Mouse (Mus musculus): ENCODE measurements around the gene Zfp454. TPM values are rescaled to one million over a fixed set of nuclear protein-coding genes. Genes with fewer than 3 reads are reported as not detected.

The Zfp454 gene
- 1 to 10 TPM; 1.8 to 2.1 (median 1.9) TPM for total RNA-seq (2022)

GRCm38 (mm10) chr11:50887390-50888128 is at the start of gene Zfp454:
Gene Zfp454, minus strand, starts transcription at chr11:50887651.
- DNase-seq (ENCODE audit: low spot score in 2 of 2), result peak; percentile 65 to 81

DNA sequence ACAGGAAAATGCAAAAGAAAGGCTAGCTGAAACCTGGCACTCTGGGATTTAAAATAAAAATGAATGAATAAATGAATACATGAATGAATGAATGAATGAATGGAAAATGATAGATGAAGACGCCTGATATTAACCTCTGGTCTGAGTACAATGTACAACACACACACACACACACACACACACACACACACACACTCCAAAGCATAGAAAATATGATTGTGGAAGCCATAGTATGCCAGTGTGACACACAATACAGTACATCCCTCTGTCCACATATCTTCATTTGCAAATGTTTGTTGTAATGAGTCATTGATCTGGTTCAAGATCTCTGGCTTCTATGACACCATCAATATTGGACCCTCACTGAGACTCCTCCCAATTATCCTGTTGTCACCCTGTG is 44.6 kb upstream of the Zfp454 start:
- no peak for DNase-seq (ENCODE audit: low spot score in 2 of 2)

DNA sequence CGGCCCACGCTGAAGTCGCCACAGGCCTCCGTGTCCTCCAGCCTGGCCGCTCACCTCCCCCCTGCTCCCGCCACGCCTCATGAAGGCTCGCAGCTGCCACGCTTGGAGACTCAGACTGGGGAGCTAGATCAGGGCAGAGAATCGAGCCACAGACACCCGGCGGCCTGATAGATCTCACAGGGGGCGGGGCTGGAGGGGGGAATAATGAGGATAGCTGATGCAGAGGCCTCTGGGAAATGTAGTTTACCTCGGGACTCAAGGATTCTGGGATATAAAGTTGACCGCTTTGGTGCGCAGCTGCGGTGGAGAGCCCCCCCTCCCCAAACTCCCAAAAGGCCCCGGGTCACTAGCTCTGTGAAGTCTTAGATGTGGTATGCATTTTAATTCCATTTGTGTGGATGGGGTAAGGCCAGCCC is 44.0 kb upstream of the Zfp454 start, which contains the start of gene Zfp354b:
TSS of gene Zfp354b (minus strand) at position 183 of the 416 bp plus-strand sequence.
- peak; percentile 64 to 67 for DNase-seq (ENCODE audit: low spot score in 2 of 2)

DNA sequence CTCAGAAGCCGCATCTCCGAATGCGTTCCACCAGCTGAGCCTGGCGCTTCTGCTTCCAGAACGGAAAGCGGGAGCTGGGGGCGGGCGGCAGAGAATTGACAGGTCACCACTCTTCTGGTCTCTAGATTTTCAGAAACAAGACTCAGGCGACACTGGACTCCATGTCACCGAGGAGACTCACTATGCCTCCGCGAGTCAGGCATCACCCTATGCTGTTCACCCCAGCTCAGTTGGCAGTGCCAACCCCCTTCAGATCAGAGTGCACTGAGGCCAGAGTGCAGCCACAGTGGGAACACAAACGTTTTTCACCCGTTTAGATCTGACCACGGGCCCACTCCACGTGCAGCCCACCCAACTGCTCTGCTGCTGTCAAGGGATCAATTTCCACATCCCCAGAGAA is 43.6 kb upstream of the Zfp454 start:
- no peak for DNase-seq (ENCODE audit: low spot score in 2 of 2)

GRCm38 (mm10) chr11:50930469-50931014 is 43.1 kb upstream of the Zfp454 start:
- DNase-seq (ENCODE audit: low spot score in 2 of 2), result no peak

DNA sequence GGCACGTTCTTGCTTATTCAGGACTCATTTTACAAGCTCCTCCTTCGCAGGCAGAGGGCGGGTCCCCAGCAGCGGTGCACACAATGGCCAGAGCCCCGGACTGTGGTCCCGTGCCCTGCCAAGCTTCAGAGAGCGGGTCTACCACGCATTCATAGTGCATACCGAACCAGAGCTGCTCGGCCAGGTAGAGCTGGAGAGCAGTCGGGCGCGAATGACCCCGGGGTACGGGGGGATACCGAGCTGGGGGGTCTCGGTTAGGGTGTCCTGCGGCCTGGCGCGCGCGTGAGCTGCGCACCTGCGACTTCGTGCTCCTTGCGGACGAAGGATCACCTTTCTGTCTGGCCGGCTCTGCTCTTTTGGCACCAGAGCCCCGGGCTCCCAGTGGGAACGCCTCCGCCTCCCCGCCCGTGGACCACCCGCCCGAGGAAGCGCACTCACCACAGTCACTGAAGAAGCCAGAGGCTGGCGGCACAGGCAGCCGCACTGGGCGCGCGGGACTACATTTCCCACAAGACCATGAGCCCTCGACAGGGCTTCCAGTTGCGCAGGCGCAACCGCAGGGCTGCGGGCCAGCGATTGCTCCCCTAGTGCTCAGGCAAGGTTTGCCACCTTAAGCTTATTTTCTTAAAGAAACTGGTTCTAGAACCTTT is 28.3 kb upstream of the Zfp454 start, which contains the start of gene Zfp2:
TSS of gene Zfp2 (minus strand) at position 495 of the 650 bp plus-strand sequence.
- peak; percentile 75 to 89 for DNase-seq (ENCODE audit: low spot score in 2 of 2)

GRCm38 (mm10) chr11:50914461-50914860 is 27.0 kb upstream of the Zfp454 start:
- DNase-seq (ENCODE audit: low spot score in 2 of 2), result no peak

GRCm38 (mm10) chr11:50913301-50913700 is 25.9 kb upstream of the Zfp454 start:
- no peak for DNase-seq (ENCODE audit: low spot score in 2 of 2)

DNA sequence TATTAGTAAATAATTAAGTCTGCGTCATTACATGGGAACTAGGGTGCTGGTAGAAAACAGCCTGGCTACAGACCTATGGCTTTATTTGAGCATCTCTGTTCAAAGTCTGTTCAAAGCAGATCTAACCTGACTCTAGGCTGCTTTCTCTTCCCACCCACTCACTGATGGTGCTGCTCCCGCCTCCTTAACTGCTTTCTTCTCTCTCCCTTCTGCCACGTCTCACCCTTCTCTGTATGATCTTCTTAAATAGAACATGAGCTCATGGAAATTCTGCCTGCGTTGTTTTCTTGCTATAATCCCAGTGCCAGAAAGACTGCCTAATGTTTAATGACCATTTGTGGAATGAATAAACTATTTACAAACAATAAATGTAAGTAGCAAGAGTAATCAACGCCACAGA is 20.7 kb upstream of the Zfp454 start:
- no peak for DNase-seq (ENCODE audit: low spot score in 2 of 2)

DNA sequence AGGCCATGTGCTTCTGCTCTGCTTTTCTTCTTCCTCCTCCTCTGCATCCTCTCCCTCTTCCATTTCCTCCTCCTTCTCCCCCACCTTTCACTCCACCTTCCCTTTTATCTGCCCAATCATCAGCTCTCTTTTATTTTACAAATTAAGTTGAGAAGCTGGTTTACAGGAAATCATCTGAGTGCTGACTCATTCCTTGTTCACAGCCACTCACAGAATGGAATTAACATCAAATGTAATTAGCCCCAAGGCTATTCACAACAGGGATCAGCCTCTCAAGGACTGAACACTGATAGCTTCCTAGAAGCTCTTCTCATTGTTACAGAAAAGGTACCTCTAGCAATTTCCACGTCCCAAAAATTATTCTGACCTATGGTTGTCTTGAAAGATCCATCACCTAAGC is 9.9 kb upstream of the Zfp454 start:
- no peak for DNase-seq (ENCODE audit: low spot score in 2 of 2)

DNA sequence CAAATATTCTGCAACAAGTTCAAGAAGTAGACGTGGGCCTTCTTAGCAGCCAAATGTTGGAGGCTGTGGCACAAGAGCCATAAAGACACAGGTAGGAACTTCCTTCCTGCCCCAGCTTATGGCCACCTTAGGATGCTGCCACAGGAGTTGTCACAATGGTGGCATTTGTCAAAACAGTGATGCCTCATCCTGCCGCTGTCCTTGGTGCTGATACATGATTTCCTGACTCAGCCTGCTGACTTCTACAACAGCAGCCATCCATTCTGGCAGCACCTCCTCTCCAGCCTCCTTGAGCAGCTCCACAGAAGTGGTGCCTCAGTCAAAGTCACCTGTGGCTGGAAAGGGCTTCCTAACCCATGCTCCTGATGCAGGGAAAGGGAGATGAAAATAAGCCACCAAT is 5.0 kb upstream of the Zfp454 start:
- no peak for DNase-seq (ENCODE audit: low spot score in 2 of 2)

GRCm38 (mm10) chr11:50886933-50887293 is 538 bp downstream of the Zfp454 start:
- DNase-seq (ENCODE audit: low spot score in 2 of 2), result no peak

DNA sequence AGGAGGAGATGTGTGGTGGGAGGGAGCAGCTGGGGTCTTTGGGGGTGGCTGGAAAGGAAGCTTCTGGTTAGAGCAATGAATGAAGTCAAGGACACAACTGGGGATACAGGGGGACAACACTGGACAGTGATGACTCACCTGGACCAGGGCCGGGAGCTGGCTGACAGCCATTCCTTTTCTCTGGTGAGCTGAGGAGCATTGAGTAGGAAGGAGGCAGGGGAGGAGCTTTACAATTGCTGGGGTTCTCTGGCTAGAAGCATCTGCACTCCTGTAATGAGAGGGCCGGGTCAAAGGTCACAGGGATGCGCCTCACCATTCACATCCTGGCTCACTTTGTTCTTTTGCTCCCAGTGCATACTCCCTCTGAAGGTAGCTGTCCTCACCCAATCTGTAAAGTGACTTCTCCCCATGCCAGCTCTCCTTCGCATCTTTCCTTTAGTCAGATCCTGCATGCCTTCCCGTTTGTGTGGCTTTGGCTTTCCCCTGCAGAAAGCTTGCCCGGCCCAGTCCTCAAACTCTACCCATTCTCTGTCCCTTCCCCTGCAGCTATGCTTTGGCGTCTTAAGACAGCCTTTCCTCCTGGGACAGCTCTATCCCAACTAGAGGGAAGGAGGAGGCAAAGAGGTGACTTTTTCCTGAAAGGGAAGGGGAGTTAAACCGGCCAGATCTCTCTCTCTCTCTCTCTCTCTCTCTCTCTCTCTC is 1.1 kb downstream of the Zfp454 start:
- no peak for DNase-seq (ENCODE audit: low spot score in 2 of 2)

- no peak for DNase-seq (ENCODE audit: low spot score in 2 of 2)
Measured at GRCm38 (mm10) chr11:50883756-50884155, 3.7 kb downstream of the Zfp454 start.

DNA sequence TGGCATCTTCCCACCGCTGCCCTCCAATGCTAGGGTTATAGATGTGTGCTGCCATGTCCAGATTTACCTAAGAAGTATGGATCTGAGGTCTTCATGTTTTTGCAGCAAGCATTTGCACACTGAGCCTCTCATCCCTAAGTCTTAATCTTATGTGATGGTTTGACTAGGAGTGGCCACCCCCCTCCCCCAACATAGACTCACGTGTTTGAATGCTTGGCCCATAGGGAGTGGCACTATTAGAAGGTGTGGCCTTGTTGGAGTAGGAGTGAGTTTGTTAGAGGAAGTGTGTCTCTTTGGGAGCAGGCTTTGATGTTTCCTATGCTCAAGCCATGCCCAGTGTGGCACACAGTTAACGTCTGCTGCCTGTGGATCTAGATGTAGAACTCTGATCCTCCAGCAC is 8.8 kb downstream of the Zfp454 start:
- no peak for DNase-seq (ENCODE audit: low spot score in 2 of 2)

DNA sequence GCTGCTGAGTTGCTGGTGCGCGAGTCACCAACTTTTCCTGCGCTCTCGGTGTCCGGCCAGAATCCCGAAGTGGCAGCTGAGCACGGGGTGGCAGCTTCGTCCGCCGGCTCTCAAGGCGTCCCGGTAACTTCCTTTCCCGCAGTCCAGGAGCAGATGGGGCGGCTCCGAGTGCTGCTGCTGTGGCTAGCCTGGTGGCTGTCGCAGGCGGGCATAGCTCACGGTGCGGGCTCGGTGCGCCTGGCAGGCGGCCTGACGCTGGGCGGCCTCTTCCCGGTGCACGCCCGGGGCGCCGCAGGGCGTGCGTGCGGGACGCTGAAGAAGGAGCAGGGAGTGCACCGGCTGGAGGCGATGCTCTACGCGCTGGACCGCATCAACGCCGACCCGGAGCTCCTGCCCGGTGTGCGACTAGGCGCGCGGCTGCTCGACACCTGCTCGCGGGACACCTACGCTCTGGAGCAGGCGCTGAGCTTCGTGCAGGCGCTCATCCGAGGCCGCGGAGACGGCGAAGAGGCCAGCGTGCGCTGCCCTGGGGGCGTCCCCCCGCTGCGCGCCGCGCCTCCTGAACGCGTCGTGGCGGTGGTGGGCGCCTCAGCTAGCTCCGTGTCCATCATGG is 36.4 kb downstream of the Zfp454 start:
- DNase-seq (ENCODE audit: low spot score in 2 of 2), result no peak

DNA sequence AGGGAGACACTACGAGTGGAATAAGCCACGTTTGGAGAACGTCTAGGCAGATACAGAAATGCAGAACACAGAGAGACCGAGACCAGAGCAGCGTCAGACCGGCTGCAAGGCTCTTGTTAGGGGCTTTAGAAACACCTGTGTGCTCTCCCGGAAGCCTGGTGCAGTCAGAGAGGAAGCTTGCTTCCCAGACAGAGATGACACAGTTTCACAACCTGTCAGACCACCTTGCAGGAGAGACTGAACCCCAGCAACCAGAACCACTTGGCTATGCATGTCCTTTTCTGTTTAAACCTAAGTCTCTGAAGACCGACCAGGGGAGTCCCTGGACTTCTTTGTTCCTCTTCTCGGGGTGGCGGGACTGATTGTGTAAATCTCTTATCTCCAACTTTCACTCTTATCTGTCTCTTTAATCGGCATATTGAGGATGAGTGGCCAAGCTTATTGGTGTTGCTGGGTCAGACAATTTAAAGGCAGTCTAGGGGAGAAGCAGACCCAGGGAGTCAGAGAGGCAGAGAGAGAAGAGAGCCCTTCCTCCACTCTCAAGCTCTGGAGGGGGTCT is 37.2 kb downstream of the Zfp454 start, which contains the start of gene Grm6:
TSS of gene Grm6 (plus strand) at position 509 of the 559 bp plus-strand sequence.
- DNase-seq (ENCODE audit: low spot score in 2 of 2), result no peak

GRCm38 (mm10) chr11:50849310-50849709 is 38.1 kb downstream of the Zfp454 start:
- no peak for DNase-seq (ENCODE audit: low spot score in 2 of 2)

- no peak for DNase-seq (ENCODE audit: low spot score in 2 of 2)
Measured at GRCm38 (mm10) chr11:50848520-50849137, 38.8 kb downstream of the Zfp454 start.

GRCm38 (mm10) chr11:50847047-50847446 is 40.4 kb downstream of the Zfp454 start:
- no peak for DNase-seq (ENCODE audit: low spot score in 2 of 2)

DNA sequence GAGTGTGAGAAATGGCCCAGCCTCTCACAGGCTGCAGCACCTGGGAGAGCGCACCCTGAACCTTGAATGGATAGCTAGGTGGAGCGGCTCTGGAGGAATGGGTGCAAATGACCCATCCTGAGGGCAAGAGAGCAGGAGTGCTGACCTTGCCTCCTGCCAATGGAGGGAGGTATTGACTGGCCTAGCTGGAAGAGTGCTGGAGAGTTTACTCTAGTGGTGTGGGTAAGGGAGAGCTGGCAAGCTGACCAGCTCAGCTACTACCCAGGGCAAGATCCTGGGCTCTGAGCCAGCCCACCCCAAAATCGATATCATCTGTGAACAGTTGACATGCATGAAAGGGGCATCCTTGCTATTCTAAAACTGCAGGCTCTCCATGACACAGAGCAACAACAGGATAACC is 41.5 kb downstream of the Zfp454 start:
- DNase-seq (ENCODE audit: low spot score in 2 of 2), result no peak

Measured in gastrocnemius, adult 8-10 months (tissue).